Mouse (Mus musculus): ENCODE results near the gene Rps26. TPM values are rescaled to one million over a fixed set of nuclear protein-coding genes. Genes with fewer than 3 reads are reported as not detected.

The Rps26 gene
- polyA plus RNA-seq, 1 experiment from 2014 or later, result 674 TPM

- Histone ChIP-seq H3K27ac (no peak overlapping the region), H3K4me3 (replicated peaks) (no peak overlapping the region), H3K9me3 (no peaks in the 10 kb centered on the region), H3K4me1 (peaks cover 7% of the 10 kb centered on the region; the same call in 1 of the 2 replicates), H3K4me2 (no peak overlapping the region), H3K9ac (no peak overlapping the region), H3K36me3 (no peaks in the 10 kb centered on the region), H3K27me3 (replicated peaks) (0 out of 2 replicates have a peak, but pooled peaks cover 8% of the 10 kb centered on the region)
- 72% methylated on average over 5 of the region's 5 CpGs for WGBS
- no peak for ATAC-seq (ENCODE audit: insufficient read depth, low FRiP score, low read depth)
Measured at GRCm38 (mm10) chr10:128592797-128593196, 33.8 kb downstream of the Rps26 start.

GRCm38 (mm10) chr10:128591436-128591835, 35.1 kb downstream of the Rps26 start:
- WGBS, result 76% methylated on average over 6 of the region's 6 CpGs
- H3K9ac ChIP-seq, result no peak overlapping the region
- no peak for ATAC-seq (ENCODE audit: insufficient read depth, low FRiP score, low read depth)
- no peak overlapping the region for H3K4me3 ChIP-seq (replicated peaks)
- no peak overlapping the region for H3K4me2 ChIP-seq
- no peaks in the 10 kb centered on the region for H3K9me3 ChIP-seq
- no peak overlapping the region for H3K27ac ChIP-seq
- H3K36me3 ChIP-seq, result no peaks in the 10 kb centered on the region
- peaks cover 12% of the 10 kb centered on the region for H3K4me1 ChIP-seq
- 0 out of 2 replicates have a peak, but pooled peaks cover 16% of the 10 kb centered on the region for H3K27me3 ChIP-seq (replicated peaks)

GRCm38 (mm10) chr10:128590193-128590690, 36.3 kb downstream of the Rps26 start:
- ATAC-seq (ENCODE audit: insufficient read depth, low FRiP score, low read depth), result peak; percentile 15; the same call in 1 of the 2 replicates

GRCm38 (mm10) chr10:128589464-128590192, 36.9 kb downstream of the Rps26 start, which contains the start of gene Erbb3:
TSS of gene Erbb3 (minus strand) at chr10:128589652.
- WGBS, result under 1% methylated on average over 42 of the region's 43 CpGs
- Histone ChIP-seq H3K4me2 (peak within 1 kb of the TSS; percentile 97), H3K4me3 (replicated peaks) (peak within 1 kb of the TSS; percentile 66), H3K36me3 (no peaks in the 10 kb centered on the region), H3K9me3 (no peaks in the 10 kb centered on the region), H3K9ac (peak within 1 kb of the TSS; percentile 66), H3K27ac (peak within 1 kb of the TSS; percentile 97), H3K4me1 (peaks cover 16% of the 10 kb centered on the region), H3K27me3 (replicated peaks) (0 out of 2 replicates have a peak, but pooled peaks cover 16% of the 10 kb centered on the region)
- ATAC-seq (ENCODE audit: insufficient read depth, low FRiP score, low read depth), result peak; percentile 74

More at GRCm38 (mm10) chr10:128590193-128590690, 36.3 kb downstream of the Rps26 start:
- H3K27me3 ChIP-seq (replicated peaks), result 0 out of 2 replicates have a peak, but pooled peaks cover 16% of the 10 kb centered on the region
- peak overlapping the region; percentile 97 for H3K27ac ChIP-seq
- peak overlapping the region; percentile 66 for H3K9ac ChIP-seq
- peaks cover 16% of the 10 kb centered on the region for H3K4me1 ChIP-seq
- H3K36me3 ChIP-seq, result no peaks in the 10 kb centered on the region
- peak overlapping the region; percentile 66 for H3K4me3 ChIP-seq (replicated peaks)
- peak overlapping the region; percentile 97 for H3K4me2 ChIP-seq
- WGBS, result under 1% methylated on average over 41 of the region's 43 CpGs
- H3K9me3 ChIP-seq, result no peaks in the 10 kb centered on the region

GRCm38 (mm10) chr10:128588775-128589463, 37.6 kb downstream of the Rps26 start:
- Histone ChIP-seq H3K4me3 (replicated peaks) (peak overlapping the region; percentile 66), H3K9ac (peak overlapping the region; percentile 49), H3K4me2 (peak overlapping the region; percentile 97), H3K27ac (peak overlapping the region; percentile 97), H3K9me3 (no peaks in the 10 kb centered on the region), H3K36me3 (no peaks in the 10 kb centered on the region), H3K27me3 (replicated peaks) (0 out of 2 replicates have a peak, but pooled peaks cover 16% of the 10 kb centered on the region), H3K4me1 (peaks cover 19% of the 10 kb centered on the region)
- no peak for ATAC-seq (ENCODE audit: insufficient read depth, low FRiP score, low read depth)
- WGBS, result 2% methylated on average over 23 of the region's 23 CpGs

GRCm38 (mm10) chr10:128588136-128588535, 38.4 kb downstream of the Rps26 start:
- H3K9me3 ChIP-seq, result no peaks in the 10 kb centered on the region
- WGBS, result 47% methylated on average over 1 of the region's 1 CpGs
- peak overlapping the region; percentile 97 for H3K4me2 ChIP-seq
- 0 out of 2 replicates have a peak, but pooled peaks cover 18% of the 10 kb centered on the region for H3K27me3 ChIP-seq (replicated peaks)
- H3K4me3 ChIP-seq (replicated peaks), result peak overlapping the region; percentile 66
- H3K36me3 ChIP-seq, result no peaks in the 10 kb centered on the region
- peak overlapping the region; percentile 97 for H3K27ac ChIP-seq
- peaks cover 25% of the 10 kb centered on the region for H3K4me1 ChIP-seq
- ATAC-seq (ENCODE audit: insufficient read depth, low FRiP score, low read depth), result no peak
- no peak overlapping the region for H3K9ac ChIP-seq

- Histone ChIP-seq H3K4me2 (peak overlapping the region; percentile 97), H3K9me3 (no peaks in the 10 kb centered on the region), H3K27ac (peak overlapping the region; percentile 97), H3K27me3 (replicated peaks) (0 out of 2 replicates have a peak, but pooled peaks cover 18% of the 10 kb centered on the region), H3K9ac (no peak overlapping the region), H3K4me1 (peaks cover 25% of the 10 kb centered on the region), H3K4me3 (replicated peaks) (peak overlapping the region; percentile 66), H3K36me3 (no peaks in the 10 kb centered on the region)
- peak; percentile 9; the same call in 1 of the 2 replicates for ATAC-seq (ENCODE audit: insufficient read depth, low FRiP score, low read depth)
- 41% methylated on average over 8 of the region's 8 CpGs for WGBS
Measured at GRCm38 (mm10) chr10:128587697-128588096, 38.9 kb downstream of the Rps26 start.

GRCm38 (mm10) chr10:128587120-128587519, 39.4 kb downstream of the Rps26 start:
- ATAC-seq (ENCODE audit: insufficient read depth, low FRiP score, low read depth), result no peak
- no peaks in the 10 kb centered on the region for H3K36me3 ChIP-seq
- 37% methylated on average over 4 of the region's 4 CpGs for WGBS
- 0 out of 2 replicates have a peak, but pooled peaks cover 18% of the 10 kb centered on the region for H3K27me3 ChIP-seq (replicated peaks)
- peak overlapping the region; percentile 97 for H3K4me2 ChIP-seq
- peak overlapping the region; percentile 97 for H3K27ac ChIP-seq
- no peak overlapping the region for H3K9ac ChIP-seq
- H3K9me3 ChIP-seq, result no peaks in the 10 kb centered on the region
- H3K4me3 ChIP-seq (replicated peaks), result peak overlapping the region; percentile 66
- H3K4me1 ChIP-seq, result peaks cover 25% of the 10 kb centered on the region

- ATAC-seq (ENCODE audit: insufficient read depth, low FRiP score, low read depth), result no peak
- Histone ChIP-seq H3K9me3 (no peaks in the 10 kb centered on the region), H3K27ac (peak overlapping the region; percentile 97), H3K36me3 (no peaks in the 10 kb centered on the region), H3K4me2 (peak overlapping the region; percentile 97), H3K27me3 (replicated peaks) (0 out of 2 replicates have a peak, but pooled peaks cover 18% of the 10 kb centered on the region), H3K9ac (no peak overlapping the region), H3K4me1 (peaks cover 25% of the 10 kb centered on the region), H3K4me3 (replicated peaks) (peak overlapping the region; percentile 66)
- WGBS, result 16% methylated on average over 1 of the region's 1 CpGs
Measured at GRCm38 (mm10) chr10:128586546-128586945, 40.0 kb downstream of the Rps26 start.

GRCm38 (mm10) chr10:128584386-128584785, 42.2 kb downstream of the Rps26 start:
- ATAC-seq (ENCODE audit: insufficient read depth, low FRiP score, low read depth), result peak; percentile 51
- H3K27me3 ChIP-seq (replicated peaks), result 0 out of 2 replicates have a peak, but pooled peaks cover 17% of the 10 kb centered on the region
- H3K36me3 ChIP-seq, result no peaks in the 10 kb centered on the region
- peak overlapping the region; percentile 84 for H3K27ac ChIP-seq
- H3K4me3 ChIP-seq (replicated peaks), result peak overlapping the region; percentile 12; the same call in 1 of the 2 replicates
- peaks cover 21% of the 10 kb centered on the region for H3K4me1 ChIP-seq
- peak overlapping the region; percentile 37 for H3K4me2 ChIP-seq
- H3K9ac ChIP-seq, result no peak overlapping the region
- no peaks in the 10 kb centered on the region for H3K9me3 ChIP-seq
- 13% methylated on average over 4 of the region's 4 CpGs for WGBS

- H3K9ac ChIP-seq, result no peak overlapping the region
Measured at GRCm38 (mm10) chr10:128583644-128584043, 42.9 kb downstream of the Rps26 start.

More at GRCm38 (mm10) chr10:128583644-128584043, 42.9 kb downstream of the Rps26 start:
- Histone ChIP-seq H3K4me1 (peaks cover 18% of the 10 kb centered on the region), H3K36me3 (no peaks in the 10 kb centered on the region), H3K9me3 (no peaks in the 10 kb centered on the region), H3K27me3 (replicated peaks) (0 out of 2 replicates have a peak, but pooled peaks cover 10% of the 10 kb centered on the region), H3K4me3 (replicated peaks) (0 out of 2 replicates have a peak overlapping the region, but pooled peaks have one; percentile 12), H3K4me2 (peak overlapping the region; percentile 37), H3K27ac (peak overlapping the region; percentile 84)
- ATAC-seq (ENCODE audit: insufficient read depth, low FRiP score, low read depth), result peak; percentile 42
- WGBS, result 20% methylated on average over 7 of the region's 7 CpGs

All from stomach, embryonic 15.5 days (tissue).